Mouse (Mus musculus) v-Abl transformed pro-B cells (cell line): ENCODE data around the gene Nit1.

Source experiments
- in situ Hi-C, 2 experiments: fragments of 400-800 bp; cut with MboI; formaldehyde crosslinking; loops; one replicate each; pipeline ENCODE4 v1.15.1; 2025; ENCODE audit not compliant: unreplicated experiment in 2 of 2

Nit1 gene

DNA sequence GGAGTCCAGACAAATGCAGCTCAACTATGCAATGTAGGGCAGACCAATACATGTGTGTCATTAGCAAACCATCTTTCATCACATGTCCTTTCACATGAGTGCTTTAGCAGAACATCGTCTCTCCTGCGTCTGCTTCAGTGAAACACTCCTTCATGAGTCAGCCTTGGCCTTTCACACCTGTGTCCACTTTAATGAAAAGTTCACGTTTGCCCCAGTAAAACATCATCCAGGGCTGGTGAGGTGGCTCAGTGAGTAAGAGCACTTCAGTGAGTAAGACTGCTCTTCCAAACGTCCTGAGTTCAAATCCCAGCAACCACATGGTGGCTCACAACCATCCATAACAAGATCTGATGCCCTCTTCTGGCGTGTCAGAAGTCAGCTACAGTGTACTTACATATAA is 39.3 kb downstream of the Nit1 start:
- in situ Hi-C loops = loop anchor here in 1 of 2 experiments (10.0 to 25.0 kb wide), 2 partner anchors 169 to 1056 kb away; no protein-coding TSS in a partner anchor

DNA sequence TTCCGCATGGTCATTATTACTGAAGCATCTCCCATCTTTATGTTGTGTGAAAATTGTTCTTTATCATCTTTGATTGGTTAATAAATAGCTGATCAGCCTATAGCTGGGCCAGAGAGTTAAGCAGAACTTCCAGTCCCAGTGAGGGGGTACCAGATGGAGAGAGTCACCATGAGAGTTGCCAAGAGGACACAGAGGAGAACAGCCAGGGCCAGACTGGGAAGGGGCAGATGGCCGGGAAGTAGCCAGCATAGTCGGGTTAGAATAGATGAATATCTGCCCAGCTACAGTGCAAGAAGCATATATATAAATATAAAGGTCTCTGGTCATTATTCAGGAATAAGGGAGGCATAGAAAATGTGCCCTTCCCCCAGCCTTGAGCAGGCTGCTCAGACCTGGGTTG is 47.2 kb downstream of the Nit1 start:
- in situ Hi-C loops = loop anchor here in 1 of 2 experiments (25.0 kb wide), 1 partner anchor 1761 kb away; the partner anchor contains the start of gene Nuf2

DNA sequence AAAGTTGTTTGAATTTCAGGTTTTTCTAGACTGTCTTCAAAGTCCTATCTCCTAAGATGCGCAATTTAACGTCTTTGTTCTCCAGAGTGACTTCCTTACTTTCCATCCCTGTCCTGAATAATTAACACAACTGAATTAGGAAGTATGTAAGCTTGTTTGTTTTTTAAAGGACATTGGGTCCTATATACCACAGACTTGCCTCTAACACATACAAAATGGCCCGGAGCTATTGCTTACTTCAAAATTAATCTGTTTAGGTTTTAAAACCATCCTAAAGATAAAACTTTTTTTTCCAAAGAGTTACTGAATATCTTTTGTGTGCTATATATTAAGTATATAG is 50.4 kb downstream of the Nit1 start:
- in situ Hi-C loops = loop anchor here in 1 of 2 experiments (25.0 kb wide), 1 partner anchor 1758 kb away; the partner anchor contains the start of gene Nuf2

DNA sequence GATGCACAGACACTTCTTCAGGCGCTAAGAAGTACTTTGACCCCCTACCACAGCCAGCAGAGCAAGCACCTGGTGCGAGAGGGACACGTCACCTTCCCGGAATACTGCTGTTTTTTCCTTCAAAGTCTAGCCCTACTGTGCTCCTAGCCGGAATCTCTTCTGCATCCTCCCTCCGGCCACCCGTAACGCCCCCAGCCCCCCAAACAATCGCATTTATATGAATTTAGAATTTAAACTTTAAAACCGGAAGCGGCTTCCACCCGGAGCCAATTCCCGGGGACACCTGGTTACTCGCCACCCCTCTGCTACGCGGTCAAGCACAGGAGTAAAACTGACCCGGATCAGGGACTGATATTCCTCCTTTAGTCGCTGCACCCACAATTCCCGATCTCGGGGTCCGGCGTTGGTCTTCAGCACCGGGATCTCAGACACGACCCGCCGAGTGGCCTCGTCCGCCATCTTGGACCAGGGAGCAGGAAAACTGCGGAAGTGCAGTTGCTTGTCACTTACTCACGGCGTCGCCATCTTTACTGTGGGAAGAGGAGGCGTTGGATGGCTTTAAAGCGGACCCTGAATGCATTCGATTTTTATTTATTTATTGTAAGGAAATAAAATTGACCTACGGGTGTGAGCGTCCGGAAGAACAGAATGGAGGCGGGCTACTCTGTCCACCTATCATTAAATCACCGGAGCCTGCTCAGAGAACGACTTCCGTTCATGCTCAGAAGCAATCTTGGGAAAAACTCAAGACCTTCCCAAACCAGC is 51.0 kb downstream of the Nit1 start, which contains the start of gene Ufc1:
Gene Ufc1, minus strand, starts transcription at position 727 of the 765 bp plus-strand sequence.
- in situ Hi-C loops = loop anchor here in 1 of 2 experiments (25.0 kb wide), 1 partner anchor 1757 kb away; the partner anchor contains the start of gene Nuf2

DNA sequence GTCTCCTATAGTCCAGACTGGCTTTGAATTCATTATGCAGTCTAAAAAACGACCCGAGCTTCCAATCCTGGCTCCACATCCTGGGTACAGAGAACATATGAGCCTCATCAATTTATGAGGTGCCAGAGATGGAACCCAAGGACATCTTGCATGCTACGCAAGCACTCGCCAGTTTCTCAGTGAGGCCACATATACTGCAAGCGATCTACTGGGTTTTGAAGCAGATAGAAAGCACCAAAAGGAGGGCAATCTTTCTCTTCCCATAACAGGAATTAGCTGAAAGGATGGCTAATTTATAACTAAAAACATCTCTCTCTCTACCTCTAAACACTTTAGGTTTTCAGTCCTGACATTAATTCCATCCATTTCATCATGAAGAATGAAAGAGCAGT is 51.5 kb downstream of the Nit1 start:
- in situ Hi-C loops = loop anchor here in 1 of 2 experiments (25.0 kb wide), 1 partner anchor 1757 kb away; the partner anchor contains the start of gene Nuf2

DNA sequence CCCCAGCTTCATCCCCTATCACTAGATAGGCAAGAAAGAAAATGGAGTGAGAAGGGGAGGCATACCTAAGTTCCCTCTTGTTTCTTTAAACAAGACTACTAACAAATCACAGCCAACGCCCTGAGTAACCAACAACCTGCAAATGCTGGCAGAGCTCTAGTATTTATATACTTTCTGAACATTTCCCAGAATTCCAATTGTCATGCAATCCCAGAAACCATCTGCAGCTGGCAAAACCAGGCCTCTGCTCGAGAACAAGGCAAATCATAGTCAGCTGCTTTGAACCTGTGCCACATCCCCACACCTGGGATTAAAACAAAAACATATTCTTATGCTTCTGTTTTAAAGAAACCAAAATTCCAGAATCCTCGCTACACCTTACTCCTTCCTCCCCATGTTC is 52.1 kb downstream of the Nit1 start:
- in situ Hi-C loops = loop anchor here in 1 of 2 experiments (25.0 kb wide), 1 partner anchor 1756 kb away; the partner anchor contains the start of gene Nuf2

DNA sequence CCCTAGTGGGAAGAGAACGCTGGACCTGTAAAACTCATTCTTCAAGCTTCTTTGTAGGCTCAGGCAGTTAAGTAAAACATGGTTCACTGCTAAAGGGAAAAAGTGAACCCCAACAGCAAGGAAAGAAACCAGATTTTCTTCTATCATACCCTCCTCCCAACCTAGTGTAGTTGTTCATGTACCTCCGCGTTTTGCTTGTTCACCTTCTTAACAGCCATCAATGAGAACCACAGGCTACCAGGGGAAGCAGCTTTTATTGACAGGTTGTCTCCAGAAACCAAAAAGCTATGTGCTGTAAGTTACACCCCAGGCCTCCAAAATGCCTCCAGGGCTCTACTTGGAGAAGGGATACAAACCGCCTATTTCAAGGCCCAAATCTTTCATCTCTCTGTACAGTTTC is 57.1 kb downstream of the Nit1 start:
- in situ Hi-C loops = loop anchor here in 1 of 2 experiments (25.0 kb wide), 1 partner anchor 1751 kb away; the partner anchor contains the start of gene Nuf2
